Mouse (Mus musculus) thymus, adult 2 months (tissue): ENCODE results near the gene Plekhb1. TPM values are rescaled to one million over a fixed set of nuclear protein-coding genes. Genes with fewer than 3 reads are reported as not detected.

Experiments used
- DNase-seq: peaks from one replicate; pipeline ENCODE4 v3.0.0; 2021
- H3K27ac ChIP-seq: fragments of 200-500 bp; 2 replicates; pipeline ENCODE4 v1.5.1; 2012; ENCODE audit warnings: low read length, control low read depth; ENCODE audit not compliant: control insufficient read depth, insufficient read depth
- H3K27me3 ChIP-seq: fragments of 200-500 bp; 2 replicates; pipeline ENCODE4 v1.6.1; 2012; ENCODE audit warnings: mild to moderate bottlenecking, low read length, moderate library complexity, mixed read lengths; ENCODE audit not compliant: control insufficient read depth, insufficient read depth
- H3K36me3 ChIP-seq: fragments of 200-500 bp; 2 replicates; pipeline ENCODE4 v1.6.1; 2012; ENCODE audit warnings: mild to moderate bottlenecking, low read length, moderate library complexity; ENCODE audit not compliant: control insufficient read depth, insufficient read depth
- H3K4me1 ChIP-seq: fragments of 200-500 bp; replicated peaks from 2 replicates; pipeline ENCODE4 v1.6.1; 2012; ENCODE audit warnings: low read length; ENCODE audit not compliant: control insufficient read depth, insufficient read depth
- H3K4me3 ChIP-seq: fragments of 200-500 bp; 2 replicates; pipeline ENCODE4 v1.5.1; 2012; ENCODE audit warnings: mild to moderate bottlenecking, low read length, control low read depth, moderate library complexity; ENCODE audit not compliant: control insufficient read depth, insufficient read depth
- CTCF ChIP-seq: fragments of 200-500 bp; IDR thresholded peaks from 2 replicates; pipeline ENCODE4 v1.5.1; 2012; ENCODE audit warnings: mild to moderate bottlenecking, control low read depth, low read length, moderate library complexity, borderline replicate concordance; ENCODE audit not compliant: control insufficient read depth, poor library complexity, insufficient read depth; ENCODE audit errors: extremely low read depth
- POLR2A ChIP-seq: fragments of 200-500 bp; IDR thresholded peaks from 2 replicates; pipeline ENCODE4 v1.6.1; 2012; ENCODE audit warnings: mild to moderate bottlenecking, low read length, control low read depth, moderate library complexity; ENCODE audit not compliant: control insufficient read depth, poor library complexity, insufficient read depth; ENCODE audit errors: extremely low read depth
- WGBS: fragments of 180-500 bp; shearing (Covaris S2); methylation state at CpG from one replicate; pipeline ENCODE4 v1.1.7; 2018; 5-methylcytosine and 5-hydroxymethylcytosine counted together
- polyA plus RNA-seq: library from polyadenylated mRNA; depleted of rRNA; stranded (reverse); fragments of >200 nt; gene quantifications from 2 replicates; pipeline ENCODE4 v1.2.3, GENCODE M21; 2012; rRNA removed

Plekhb1 gene
- 70.5 and 82.2 TPM in 2 replicates for polyA plus RNA-seq

- no peak for DNase-seq
- WGBS, result 92% methylated on average over 8 of the region's 8 CpGs
- no peaks in the 10 kb centered on the region for H3K4me1 ChIP-seq
- H3K27me3 ChIP-seq, result no peaks in the 10 kb centered on the region
- no peak within 1 kb of the TSS for H3K27ac ChIP-seq
- H3K36me3 ChIP-seq, result no peaks in the 10 kb centered on the region
- no peak within 1 kb of the TSS for H3K4me3 ChIP-seq
- TF ChIP-seq CTCF, result no peak
- no peak for TF ChIP-seq POLR2A
Observed at GRCm38 (mm10) chr7:100662231-100662630, at the start of gene Plekhb1. Gene Plekhb1, minus strand, starts transcription at chr7:100662414.

DNA sequence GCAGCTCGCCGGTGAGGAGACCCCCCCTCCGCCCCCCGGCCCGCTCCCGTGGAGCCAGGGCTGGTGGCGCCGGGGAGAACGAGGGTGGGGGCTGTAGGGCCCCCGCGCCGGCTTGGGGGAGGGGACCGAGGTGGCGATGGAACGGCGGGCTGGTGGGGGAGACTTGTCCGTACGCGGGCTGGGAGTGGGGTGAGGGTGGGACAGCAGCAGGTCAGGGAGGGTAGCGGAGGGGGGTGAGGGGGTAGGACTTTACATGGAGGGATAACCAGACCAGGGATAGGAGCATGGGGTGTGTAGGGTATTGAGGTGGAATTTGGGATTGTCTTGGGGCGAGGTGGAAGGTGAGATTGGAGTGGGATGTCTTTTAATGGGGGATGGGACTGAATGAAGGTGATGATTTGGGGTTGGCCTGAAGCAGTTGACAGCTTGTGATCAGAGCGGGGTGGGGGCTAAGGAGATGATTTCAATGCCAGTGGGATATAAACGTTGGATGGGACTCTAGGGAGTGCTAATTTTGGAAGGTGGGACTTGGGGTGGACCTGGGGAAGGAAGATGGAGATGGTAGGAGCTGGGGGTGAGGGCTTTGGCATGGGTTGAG is 44.8 kb upstream of the Plekhb1 start:
- DNase-seq, result no peak
- H3K36me3 ChIP-seq, result no peaks in the 10 kb centered on the region
- H3K4me1 ChIP-seq, result peaks cover 5% of the 10 kb centered on the region
- H3K4me3 ChIP-seq, result peak overlapping the region; percentile 71
- WGBS, result 4% methylated on average over 23 of the region's 23 CpGs
- no peak overlapping the region for H3K27ac ChIP-seq
- no peak for TF ChIP-seq CTCF
- no peak for TF ChIP-seq POLR2A
- no peaks in the 10 kb centered on the region for H3K27me3 ChIP-seq

- H3K27ac ChIP-seq, result peak within 1 kb of the TSS; percentile 64
- no peaks in the 10 kb centered on the region for H3K27me3 ChIP-seq
- H3K4me3 ChIP-seq, result peak within 1 kb of the TSS; percentile 71
- no peak for TF ChIP-seq CTCF
- peak; percentile 50; the same call in 1 of the 2 replicates for TF ChIP-seq POLR2A
- H3K36me3 ChIP-seq, result no peaks in the 10 kb centered on the region
- WGBS, result under 1% methylated on average over 35 of the region's 37 CpGs
- H3K4me1 ChIP-seq, result peaks cover 5% of the 10 kb centered on the region
- DNase-seq, result peak; percentile 92
Observed at GRCm38 (mm10) chr7:100706143-100706841, 44.1 kb upstream of the Plekhb1 start, which contains the start of gene Fam168a. Gene Fam168a, plus strand, starts transcription at chr7:100706635.

GRCm38 (mm10) chr7:100699771-100700770 is 37.9 kb upstream of the Plekhb1 start:
- Histone ChIP-seq H3K27me3 (no peaks in the 10 kb centered on the region), H3K4me1 (peaks cover 5% of the 10 kb centered on the region; the same call in 1 of the 2 replicates), H3K36me3 (no peaks in the 10 kb centered on the region), H3K27ac (peak overlapping the region; percentile 79; the same call in 1 of the 2 replicates), H3K4me3 (no peak overlapping the region)
- no peak for TF ChIP-seq CTCF
- TF ChIP-seq POLR2A, result no peak
- DNase-seq, result peak; percentile 14
- 77% methylated on average over 8 of the region's 8 CpGs for WGBS

DNA sequence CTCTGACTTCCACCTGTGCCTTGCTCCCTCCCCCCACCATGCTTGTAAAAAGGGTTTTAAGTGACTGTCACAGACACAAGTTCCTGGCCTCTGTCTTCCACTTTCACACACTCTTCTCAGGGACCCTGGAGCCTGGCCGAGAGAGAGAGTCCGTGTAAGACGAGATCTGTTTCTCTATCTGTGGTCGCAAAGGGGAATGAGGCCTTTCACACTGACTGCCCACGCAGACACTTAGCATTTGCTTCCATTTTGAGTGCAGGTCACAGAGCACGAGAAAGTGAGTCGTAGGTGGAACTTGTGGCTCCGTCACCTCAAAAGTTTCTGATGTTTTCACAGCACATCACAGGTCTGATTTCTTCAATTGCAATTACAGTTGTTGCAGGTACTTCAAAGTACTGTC is 31.0 kb upstream of the Plekhb1 start:
- Histone ChIP-seq H3K36me3 (no peaks in the 10 kb centered on the region), H3K4me3 (no peak overlapping the region), H3K4me1 (no peaks in the 10 kb centered on the region), H3K27me3 (no peaks in the 10 kb centered on the region), H3K27ac (no peak overlapping the region)
- DNase-seq, result no peak
- WGBS, result 91% methylated on average over 8 of the region's 8 CpGs
- TF ChIP-seq CTCF, result no peak
- no peak for TF ChIP-seq POLR2A

DNA sequence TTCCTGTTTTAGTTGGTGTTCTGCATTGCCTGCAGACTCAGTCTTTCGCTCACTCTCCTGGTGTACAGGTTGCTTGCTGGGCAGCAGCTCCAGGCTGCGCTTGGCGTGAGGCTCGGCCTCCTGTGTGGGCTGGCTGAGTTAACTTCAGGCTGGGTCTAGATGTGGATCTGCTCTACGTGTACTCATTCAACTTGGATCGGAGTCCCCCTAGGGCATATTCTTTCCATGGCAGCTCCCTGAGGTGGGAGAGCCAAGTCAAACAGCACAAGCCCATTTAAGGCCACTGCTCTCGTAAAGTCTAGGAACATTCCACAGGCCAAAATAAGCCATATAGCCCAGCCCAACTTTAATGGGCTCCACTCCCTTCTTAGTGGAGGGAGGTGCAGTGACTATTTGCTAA is 26.3 kb upstream of the Plekhb1 start:
- H3K27me3 ChIP-seq, result no peaks in the 10 kb centered on the region
- TF ChIP-seq CTCF, result no peak
- TF ChIP-seq POLR2A, result no peak
- no peaks in the 10 kb centered on the region for H3K4me1 ChIP-seq
- H3K36me3 ChIP-seq, result no peaks in the 10 kb centered on the region
- WGBS, result 95% methylated on average over 7 of the region's 7 CpGs
- no peak for DNase-seq
- H3K27ac ChIP-seq, result no peak overlapping the region
- H3K4me3 ChIP-seq, result no peak overlapping the region
